In the genomic region with DNA sequence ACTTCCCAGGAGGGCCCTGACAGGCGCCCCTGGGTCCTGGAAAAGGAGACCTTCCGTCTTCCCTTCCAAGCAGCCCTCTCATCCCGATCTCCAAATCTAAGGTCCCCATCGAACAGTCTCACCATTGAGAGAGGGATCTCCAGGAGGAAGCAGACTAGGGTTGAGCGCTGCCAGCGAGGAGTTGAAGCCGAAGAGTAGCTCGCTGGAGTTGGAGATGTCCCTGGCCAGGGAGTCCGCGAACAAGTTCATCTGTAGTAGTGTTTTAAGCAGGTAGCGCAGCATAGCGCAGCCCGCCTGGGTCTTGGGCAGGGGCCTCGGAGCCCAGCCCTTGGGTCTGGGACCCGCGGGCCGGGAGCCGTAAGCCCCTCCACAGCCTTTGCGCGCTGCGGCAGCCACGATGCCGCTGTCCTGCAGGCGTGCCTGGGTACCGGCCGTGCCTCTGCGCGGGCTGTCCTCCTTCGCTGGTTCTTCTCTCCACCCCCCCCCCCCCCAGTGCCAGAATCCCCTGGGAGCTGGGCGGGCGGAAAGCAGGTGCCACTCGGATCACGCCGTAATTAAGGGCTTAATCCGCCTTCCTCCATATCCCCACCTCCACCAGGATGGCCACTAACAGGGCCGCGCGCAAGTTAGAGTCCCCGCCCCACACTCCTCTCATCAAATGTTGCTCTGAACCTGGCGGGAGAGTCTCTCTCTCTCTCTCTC, we compare ENCODE assay signal across 8 mouse cellular contexts. TPM values are rescaled to one million over a fixed set of nuclear protein-coding genes. Genes with fewer than 3 reads are reported as not detected.
DNase-seq lines count a peak whose midpoint lies in the region; ATAC-seq lines count a peak whose summit lies in the region.

Robo3 (minus strand) TSS at position 527 of the 702 bp plus-strand sequence.

- peak within 1 kb of the TSS; percentile 44 for H3K9ac ChIP-seq in hindbrain, embryonic 14.5 days
- H3K9ac ChIP-seq in midbrain, embryonic 14.5 days (replicated peaks; ENCODE audit: low read length): peak within 1 kb of the TSS; percentile 20; the same call in 1 of the 2 replicates

- DNase-seq in layer of hippocampus, postnatal 10 days (ENCODE audit: low spot score in 2 of 2): no peak
- DNase-seq in layer of hippocampus, adult 11-12 months (ENCODE audit: low spot score): no peak
- DNase-seq in embryonic facial prominence, embryonic 10.5 days (ENCODE audit: low spot score): peak; percentile 55
- DNase-seq in hindbrain, embryonic 14.5 days (ENCODE audit: low spot score): no peak
- peak; percentile 40 for DNase-seq in midbrain, embryonic 14.5 days
- no peak for DNase-seq in gastrocnemius, postnatal 4 days (ENCODE audit: low spot score in 2 of 2)

- no peaks in the 10 kb centered on the region for H3K36me3 ChIP-seq in embryonic facial prominence, embryonic 10.5 days (replicated peaks)
- no peaks in the 10 kb centered on the region for H3K36me3 ChIP-seq in hindbrain, embryonic 14.5 days (replicated peaks; ENCODE audit: control insufficient read depth, insufficient read depth)
- no peaks in the 10 kb centered on the region for H3K36me3 ChIP-seq in midbrain, embryonic 14.5 days (ENCODE audit: control insufficient read depth, insufficient read depth, low read length)

- under 1% methylated on average over 40 of the region's 40 CpGs for WGBS in embryonic facial prominence, embryonic 10.5 days
- WGBS in hindbrain, embryonic 14.5 days: under 1% methylated on average over 40 of the region's 40 CpGs
- WGBS in midbrain, embryonic 14.5 days: 1% methylated on average over 39 of the region's 40 CpGs

- peaks cover 32% of the 10 kb centered on the region for H3K4me1 ChIP-seq in embryonic facial prominence, embryonic 10.5 days
- peaks cover 23% of the 10 kb centered on the region for H3K4me1 ChIP-seq in hindbrain, embryonic 14.5 days (replicated peaks; ENCODE audit: control insufficient read depth, insufficient read depth, low read length)
- H3K4me1 ChIP-seq in midbrain, embryonic 14.5 days (ENCODE audit: control insufficient read depth, insufficient read depth, low read length): peaks cover 22% of the 10 kb centered on the region; the same call in 1 of the 2 replicates

- 0 out of 2 replicates have a peak, but pooled peaks have one; percentile 43 for ATAC-seq in hindbrain, embryonic 14.5 days (ENCODE audit: low FRiP score)
- peak; percentile 19; the same call in 1 of the 2 replicates for ATAC-seq in midbrain, embryonic 14.5 days (ENCODE audit: low FRiP score, low TSS enrichment)
- no peak for ATAC-seq in megakaryocyte progenitor cell, adult 5-6 weeks (replicated peaks; ENCODE audit: poor library complexity)
- ATAC-seq in megakaryocyte-erythroid progenitor cell, adult 5-6 weeks (replicated peaks; ENCODE audit: low FRiP score, low TSS enrichment, poor library complexity, severe bottlenecking): no peak

- H3K4me2 ChIP-seq in hindbrain, embryonic 14.5 days (replicated peaks): peak within 1 kb of the TSS; percentile 74
- H3K4me2 ChIP-seq in midbrain, embryonic 14.5 days (ENCODE audit: low read length): peak within 1 kb of the TSS; percentile 59

- no peaks in the 10 kb centered on the region for H3K9me3 ChIP-seq in embryonic facial prominence, embryonic 10.5 days
- no peaks in the 10 kb centered on the region for H3K9me3 ChIP-seq in hindbrain, embryonic 14.5 days (ENCODE audit: control insufficient read depth, low read length)
- H3K9me3 ChIP-seq in midbrain, embryonic 14.5 days (ENCODE audit: control insufficient read depth, low read length): no peaks in the 10 kb centered on the region

- H3K27me3 ChIP-seq in embryonic facial prominence, embryonic 10.5 days (replicated peaks; ENCODE audit: low read depth, poor library complexity, severe bottlenecking): peaks cover 99% of the 10 kb centered on the region
- H3K27me3 ChIP-seq in hindbrain, embryonic 14.5 days (ENCODE audit: control insufficient read depth, insufficient read depth, low read length): peaks cover 68% of the 10 kb centered on the region
- peaks cover 71% of the 10 kb centered on the region for H3K27me3 ChIP-seq in midbrain, embryonic 14.5 days (ENCODE audit: control insufficient read depth, insufficient read depth, low read length)

- no peak within 1 kb of the TSS for H3K27ac ChIP-seq in embryonic facial prominence, embryonic 10.5 days (replicated peaks)
- no peak within 1 kb of the TSS for H3K27ac ChIP-seq in hindbrain, embryonic 14.5 days
- no peak within 1 kb of the TSS for H3K27ac ChIP-seq in midbrain, embryonic 14.5 days (replicated peaks; ENCODE audit: low read depth, low read length)

- peak within 1 kb of the TSS; percentile 46 for H3K4me3 ChIP-seq in embryonic facial prominence, embryonic 10.5 days
- peak within 1 kb of the TSS; percentile 36 for H3K4me3 ChIP-seq in hindbrain, embryonic 14.5 days (replicated peaks; ENCODE audit: low read length)
- H3K4me3 ChIP-seq in midbrain, embryonic 14.5 days (replicated peaks; ENCODE audit: low read depth, low read length): peak within 1 kb of the TSS; percentile 33

RNA-seq across cellular contexts. Expression of gene Robo3, which starts in this region (rescaled TPM):
- 10 to 100 TPM; 14.9 to 22.8 TPM for total RNA-seq in layer of hippocampus, postnatal 10 days (2021)
- 4.1 and 9.4 TPM in 2 replicates for polyA plus RNA-seq in embryonic facial prominence, embryonic 10.5 days (2016; fragmentation: Nextera tagmentation; extraction: Ambion mirVana)
- 13.3 and 20.5 TPM in 2 replicates for polyA plus RNA-seq in hindbrain, embryonic 14.5 days (2014; fragmentation: Nextera tagmentation; extraction: Ambion mirVana)
- polyA plus RNA-seq in midbrain, embryonic 14.5 days (2014; fragmentation: Nextera tagmentation; extraction: Ambion mirVana): 8.9 and 13.3 TPM in 2 replicates
- 0.07 and 0.32 TPM in 2 replicates for total RNA-seq in megakaryocyte progenitor cell, adult 5-6 weeks (2015)
- 0.10 TPM in 1 of 2 replicates, not detected in the other for total RNA-seq in megakaryocyte progenitor cell, adult 5-6 weeks (2017)
- total RNA-seq in gastrocnemius, postnatal 4 days (2021): not detected
- total RNA-seq in megakaryocyte-erythroid progenitor cell, adult 5-6 weeks (2014; fragmentation: Nextera tagmentation): 3.6 and 4.1 TPM in 2 replicates
- total RNA-seq in megakaryocyte-erythroid progenitor cell, adult 5-6 weeks (2017): 1.1 and 1.3 TPM in 2 replicates

Comparison
In these comparisons a context has a peak if more than half of its experiments do, and no peak if none do; other contexts are left out.
1. DNase-seq: peak in embryonic facial prominence, embryonic 10.5 days (single experiment) and midbrain, embryonic 14.5 days (single experiment); none in layer of hippocampus, postnatal 10 days (0 of 2), layer of hippocampus, adult 11-12 months (single experiment), hindbrain, embryonic 14.5 days (single experiment) and gastrocnemius, postnatal 4 days (0 of 2).
2. ATAC-seq: peak in hindbrain, embryonic 14.5 days (single experiment) and midbrain, embryonic 14.5 days (single experiment); none in megakaryocyte progenitor cell, adult 5-6 weeks (single experiment) and megakaryocyte-erythroid progenitor cell, adult 5-6 weeks (single experiment).
3. Peak in every context shown above with its lines, with median percentiles within 50 percentile points of each other: H3K4me3 ChIP-seq.